Mouse (Mus musculus) thymus, adult 2 months (tissue): Measurements from ENCODE around the gene D17H6S53E.

Experiments used
- CTCF ChIP-seq: fragments of 200-500 bp; IDR thresholded peaks from 2 replicates; pipeline ENCODE4 v1.5.1; 2012; ENCODE audit warnings: mild to moderate bottlenecking, control low read depth, low read length, moderate library complexity, borderline replicate concordance; ENCODE audit not compliant: control insufficient read depth, poor library complexity, insufficient read depth; ENCODE audit errors: extremely low read depth
- POLR2A ChIP-seq: fragments of 200-500 bp; IDR thresholded peaks from 2 replicates; pipeline ENCODE4 v1.6.1; 2012; ENCODE audit warnings: mild to moderate bottlenecking, low read length, control low read depth, moderate library complexity; ENCODE audit not compliant: control insufficient read depth, poor library complexity, insufficient read depth; ENCODE audit errors: extremely low read depth

DNA sequence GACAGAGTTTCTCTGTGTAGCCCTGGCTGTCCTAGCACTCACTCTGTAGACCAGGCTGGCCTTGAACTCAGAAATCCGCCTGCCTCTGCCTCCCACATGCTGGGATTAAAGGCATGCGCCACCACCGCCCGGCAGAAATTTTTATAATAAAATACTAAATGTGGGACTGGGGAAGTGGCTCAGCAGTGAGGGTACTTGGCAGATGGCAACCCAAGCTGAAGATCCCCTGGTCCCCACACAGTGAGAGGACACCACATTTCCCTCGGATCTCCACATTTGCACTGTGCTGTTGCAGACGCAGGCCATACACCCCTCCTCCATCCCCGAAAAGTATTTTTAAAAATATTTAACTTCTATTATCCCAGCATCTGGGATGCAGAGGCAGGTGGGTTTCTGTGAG, 7.3 kb downstream of the D17H6S53E start:
- TF ChIP-seq POLR2A, result no peak
- TF ChIP-seq CTCF, result no peak
